Mouse (Mus musculus): ENCODE results near the gene Zfp869. TPM values are rescaled to one million over a fixed set of nuclear protein-coding genes. Genes with fewer than 3 reads are reported as not detected.
"Not testable (repeated sequence)": the region's sequence is repeated elsewhere in the genome, so short reads cannot be mapped to it uniquely, and the experiment has no call there.

Zfp869 gene
- polyA plus RNA-seq, 1 experiment from 2014 or later: 12.3 TPM

DNA sequence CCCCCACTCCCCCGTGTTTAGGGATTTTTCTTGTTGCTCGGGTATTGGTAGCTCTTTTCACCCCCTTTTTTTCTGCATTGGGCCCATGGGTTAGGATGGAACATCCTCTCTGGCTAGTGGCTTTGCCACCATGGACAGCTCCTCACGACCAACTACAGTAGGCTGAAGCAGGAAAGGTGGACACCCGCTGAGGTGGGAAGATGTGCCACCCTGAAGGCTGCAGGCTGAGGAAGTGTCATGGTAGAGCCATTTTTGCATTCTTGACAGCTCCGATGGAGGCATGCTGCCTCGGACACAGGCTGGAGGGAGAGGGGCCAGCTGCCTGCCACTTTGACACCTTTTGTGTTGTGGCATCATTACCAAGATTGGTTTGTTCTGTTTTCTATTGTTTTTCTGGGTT is 8.7 kb downstream of the Zfp869 start:
- DNase-seq: no peak
- no peak overlapping the region for H3K27ac ChIP-seq
- H3K4me2 ChIP-seq: no peak overlapping the region
- no peak overlapping the region for H3K9ac ChIP-seq
- H3K36me3 ChIP-seq: peaks cover 40% of the 10 kb centered on the region
- no peaks in the 10 kb centered on the region for H3K9me3 ChIP-seq (replicated peaks)
- WGBS (ENCODE audit: insufficient replicate concordance): 59% methylated on average over 6 of the region's 6 CpGs
- H3K27me3 ChIP-seq: no peaks in the 10 kb centered on the region
- no peak for ATAC-seq (ENCODE audit: low read depth)
- no peak overlapping the region for H3K4me3 ChIP-seq (replicated peaks)
- H3K4me1 ChIP-seq (replicated peaks): no peaks in the 10 kb centered on the region

DNA sequence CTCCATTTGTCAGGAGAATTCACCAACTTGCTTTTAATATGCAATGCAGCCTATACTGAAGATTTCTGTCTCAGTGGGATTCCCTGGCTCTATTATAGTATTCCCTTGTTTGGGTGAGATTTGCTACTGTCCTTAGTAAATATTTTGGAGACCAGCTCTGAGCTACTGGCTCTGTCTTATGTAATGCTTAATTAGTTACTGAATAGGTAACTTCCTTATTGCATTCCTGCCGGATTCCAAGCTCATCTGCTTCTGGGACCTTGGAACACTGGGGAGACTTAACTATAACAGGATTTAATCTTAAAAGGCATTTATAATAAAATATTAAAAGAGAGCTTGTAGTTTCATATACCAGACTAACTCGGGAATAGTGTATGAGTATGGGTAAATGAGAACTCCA is 45.5 kb downstream of the Zfp869 start:
- not testable (repeated sequence) for H3K4me3 ChIP-seq (replicated peaks); H3K4me1 ChIP-seq (replicated peaks); H3K27ac ChIP-seq; ATAC-seq (ENCODE audit: low read depth); H3K27me3 ChIP-seq; H3K9ac ChIP-seq; H3K36me3 ChIP-seq; H3K9me3 ChIP-seq (replicated peaks); H3K4me2 ChIP-seq; DNase-seq
- WGBS (ENCODE audit: insufficient replicate concordance): 49% methylated on average over 2 of the region's 2 CpGs

DNA sequence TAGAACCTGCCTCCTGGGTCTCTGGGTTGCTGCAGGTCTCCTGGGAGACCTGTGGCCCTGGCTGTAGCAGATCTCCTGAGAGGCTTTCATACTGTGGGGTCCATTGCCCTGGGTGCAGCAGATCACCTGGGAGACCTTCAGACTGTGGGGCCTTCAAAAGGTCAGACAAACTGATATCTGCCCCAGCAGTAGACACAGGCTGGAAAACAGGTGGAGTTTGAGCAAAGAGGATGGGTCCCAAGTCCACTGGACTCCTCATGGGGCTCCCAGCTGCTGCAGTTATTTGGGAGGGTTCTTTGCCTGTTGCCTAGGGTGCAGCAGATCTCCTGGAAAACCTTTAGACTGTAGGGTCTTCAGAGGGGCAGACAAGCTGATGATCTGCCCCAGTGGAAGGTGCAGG is 49.2 kb downstream of the Zfp869 start:
- ATAC-seq (ENCODE audit: low read depth): peak; percentile 48; the same call in 1 of the 2 replicates
- no peak overlapping the region for H3K4me3 ChIP-seq (replicated peaks)
- H3K4me2 ChIP-seq: no peak overlapping the region
- 0 out of 2 replicates have a peak, but pooled peaks cover 1% of the 10 kb centered on the region for H3K27me3 ChIP-seq
- no peak for DNase-seq
- no peak overlapping the region for H3K27ac ChIP-seq
- H3K9me3 ChIP-seq (replicated peaks): no peaks in the 10 kb centered on the region
- no peaks in the 10 kb centered on the region for H3K4me1 ChIP-seq (replicated peaks)
- H3K36me3 ChIP-seq: no peaks in the 10 kb centered on the region
- H3K9ac ChIP-seq: no peak overlapping the region

Other genes starting within 250 kb of the Zfp869 start
- gene Gm7697, start 187.7 kb downstream of the Zfp869 start, polyA plus RNA-seq (2015; fragmentation: Nextera tagmentation; extraction: Ambion mirVana): not detected in 2 replicates
- 7.5 and 9.4 TPM in 2 replicates for gene Zfp868, start 85.2 kb downstream of the Zfp869 start, polyA plus RNA-seq (2015; fragmentation: Nextera tagmentation; extraction: Ambion mirVana)
- 0.27 and 0.37 TPM in 2 replicates for gene Zfp964, start 56.2 kb downstream of the Zfp869 start, polyA plus RNA-seq (2015; fragmentation: Nextera tagmentation; extraction: Ambion mirVana)
- 2.2 and 2.3 TPM in 2 replicates for gene Zfp963, start 39.2 kb upstream of the Zfp869 start, polyA plus RNA-seq (2015; fragmentation: Nextera tagmentation; extraction: Ambion mirVana)
- 0.28 and 0.63 TPM in 2 replicates for gene Gm20422, start 64.2 kb upstream of the Zfp869 start, polyA plus RNA-seq (2015; fragmentation: Nextera tagmentation; extraction: Ambion mirVana)
- 20.1 and 22.0 TPM in 2 replicates for gene Atp13a1, start 80.4 kb upstream of the Zfp869 start, polyA plus RNA-seq (2015; fragmentation: Nextera tagmentation; extraction: Ambion mirVana)
- 7.2 and 8.3 TPM in 2 replicates for gene Zfp866, start 80.5 kb upstream of the Zfp869 start, polyA plus RNA-seq (2015; fragmentation: Nextera tagmentation; extraction: Ambion mirVana)
- 4.7 and 5.0 TPM in 2 replicates for gene Gmip, start 98.0 kb upstream of the Zfp869 start, polyA plus RNA-seq (2015; fragmentation: Nextera tagmentation; extraction: Ambion mirVana)
- gene Lpar2, start 111.7 kb upstream of the Zfp869 start, polyA plus RNA-seq (2015; fragmentation: Nextera tagmentation; extraction: Ambion mirVana): 0.07 and 0.09 TPM in 2 replicates
- gene Pbx4, start 121.8 kb upstream of the Zfp869 start, polyA plus RNA-seq (2015; fragmentation: Nextera tagmentation; extraction: Ambion mirVana): 2.4 and 2.8 TPM in 2 replicates
- gene Cilp2, start 177.0 kb upstream of the Zfp869 start, polyA plus RNA-seq (2015; fragmentation: Nextera tagmentation; extraction: Ambion mirVana): 0.03 and 0.09 TPM in 2 replicates
- 2.4 and 2.5 TPM in 2 replicates for gene Tssk6, start 191.5 kb upstream of the Zfp869 start, polyA plus RNA-seq (2015; fragmentation: Nextera tagmentation; extraction: Ambion mirVana)
- 109 and 114 TPM in 2 replicates for gene Ndufa13, start 191.8 kb upstream of the Zfp869 start, polyA plus RNA-seq (2015; fragmentation: Nextera tagmentation; extraction: Ambion mirVana)
- 0.74 and 0.81 TPM in 2 replicates for gene Yjefn3, start 192.0 kb upstream of the Zfp869 start, polyA plus RNA-seq (2015; fragmentation: Nextera tagmentation; extraction: Ambion mirVana)

Measured in liver, embryonic 13.5 days (tissue).